Mouse (Mus musculus) cortical plate, adult 2 months (tissue): ENCODE measurements around the gene Zfp992. TPM values are rescaled to one million over a fixed set of nuclear protein-coding genes. Genes with fewer than 3 reads are reported as not detected.
"Not testable (repeated sequence)": the region's sequence is repeated elsewhere in the genome, so short reads cannot be mapped to it uniquely, and the experiment has no call there.

Source experiments
- H3K27ac ChIP-seq: fragments of 200-500 bp; 2 replicates; pipeline ENCODE4 v1.5.1; 2012; ENCODE audit warnings: low read length, control low read depth, inconsistent platforms; ENCODE audit not compliant: insufficient read depth
- H3K4me1 ChIP-seq: fragments of 200-500 bp; 2 replicates; pipeline ENCODE4 v1.6.1; 2011; ENCODE audit warnings: low read length; ENCODE audit not compliant: control insufficient read depth, insufficient read depth
- H3K4me3 ChIP-seq: fragments of 200-500 bp; 2 replicates; pipeline ENCODE4 v1.5.1; 2011; ENCODE audit warnings: mild to moderate bottlenecking, low read length, control low read depth; ENCODE audit not compliant: insufficient read depth
- CTCF ChIP-seq: fragments of 200-500 bp; IDR thresholded peaks from 2 replicates; pipeline ENCODE4 v1.5.1; 2011; ENCODE audit warnings: mild to moderate bottlenecking, control low read depth, low read length; ENCODE audit not compliant: insufficient read depth; ENCODE audit errors: extremely low read depth
- POLR2A ChIP-seq: fragments of 200-500 bp; IDR thresholded peaks from 2 replicates; pipeline ENCODE4 v1.6.1; 2011; ENCODE audit warnings: mild to moderate bottlenecking, low read length, control low read depth; ENCODE audit not compliant: insufficient read depth; ENCODE audit errors: extremely low read depth
- polyA plus RNA-seq: library from polyadenylated mRNA; depleted of rRNA; stranded (reverse); fragments of >200 nt; gene quantifications from 2 replicates; pipeline ENCODE4 v1.2.3, GENCODE M21; 2012

Zfp992 gene
- polyA plus RNA-seq, 1 experiment, result 0.52 TPM

GRCm38 (mm10) chr4:146455321-146455721, 6.5 kb downstream of the Zfp992 start:
- Histone ChIP-seq H3K4me3 (no peak overlapping the region), H3K27ac (no peak overlapping the region), H3K4me1 (no peaks in the 10 kb centered on the region)
- TF ChIP-seq CTCF (no peak), POLR2A (no peak)

- TF ChIP-seq CTCF (no peak), POLR2A (no peak)
- H3K4me1 ChIP-seq, result no peaks in the 10 kb centered on the region
- H3K4me3 ChIP-seq, result no peak overlapping the region
- H3K27ac ChIP-seq, result no peak overlapping the region
These were observed 7.4 kb downstream of the Zfp992 start for GRCm38 (mm10) chr4:146456061-146456726.

DNA sequence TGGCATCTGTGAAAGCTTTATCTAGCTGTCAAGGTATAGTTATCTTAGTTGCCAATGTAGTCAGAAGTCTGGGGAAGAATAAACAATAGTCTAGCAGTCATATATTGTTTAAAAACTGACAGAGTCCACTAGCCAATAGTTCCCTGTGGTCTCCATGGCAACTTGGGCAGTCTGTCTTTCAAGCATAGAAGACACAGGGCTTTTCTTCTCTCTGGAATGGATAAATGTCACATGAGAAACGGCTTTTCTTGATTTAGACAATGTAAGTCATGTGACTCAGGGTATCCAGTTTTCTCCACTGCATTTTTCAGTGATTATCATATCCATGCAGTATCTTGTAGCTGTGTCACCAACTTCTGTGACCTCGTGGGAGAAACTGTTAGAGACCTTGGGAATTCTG, 8.3 kb downstream of the Zfp992 start:
- Histone ChIP-seq H3K4me3 (no peak overlapping the region), H3K27ac (no peak overlapping the region), H3K4me1 (no peaks in the 10 kb centered on the region)
- TF ChIP-seq POLR2A (no peak), CTCF (no peak)

DNA sequence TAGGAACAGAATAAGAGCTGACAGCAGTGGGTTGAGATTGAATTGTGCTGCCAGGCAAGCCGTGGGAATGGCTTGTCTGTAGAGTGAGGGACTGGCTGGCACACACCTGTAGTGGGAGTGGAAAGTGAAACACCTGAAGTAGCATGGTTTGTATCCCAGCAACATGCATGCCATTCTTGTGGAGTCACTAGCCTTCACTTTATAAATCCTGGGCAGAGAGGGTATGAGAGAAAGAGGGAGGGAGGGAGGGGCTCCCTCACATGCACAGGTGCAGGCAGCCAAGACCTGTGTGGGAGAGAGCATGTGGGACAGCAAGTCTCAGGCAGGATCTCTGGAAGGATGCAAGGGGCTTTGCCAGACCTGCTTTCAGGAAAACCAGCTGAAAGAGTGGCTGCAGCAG, 8.9 kb downstream of the Zfp992 start:
- no peak overlapping the region for H3K4me3 ChIP-seq
- no peak overlapping the region for H3K27ac ChIP-seq
- no peak for TF ChIP-seq CTCF
- no peak for TF ChIP-seq POLR2A
- no peaks in the 10 kb centered on the region for H3K4me1 ChIP-seq

- not testable (repeated sequence) for H3K4me1 ChIP-seq, H3K4me3 ChIP-seq, H3K27ac ChIP-seq
These were observed 11.0 kb downstream of the Zfp992 start for GRCm38 (mm10) chr4:146459822-146460221.

DNA sequence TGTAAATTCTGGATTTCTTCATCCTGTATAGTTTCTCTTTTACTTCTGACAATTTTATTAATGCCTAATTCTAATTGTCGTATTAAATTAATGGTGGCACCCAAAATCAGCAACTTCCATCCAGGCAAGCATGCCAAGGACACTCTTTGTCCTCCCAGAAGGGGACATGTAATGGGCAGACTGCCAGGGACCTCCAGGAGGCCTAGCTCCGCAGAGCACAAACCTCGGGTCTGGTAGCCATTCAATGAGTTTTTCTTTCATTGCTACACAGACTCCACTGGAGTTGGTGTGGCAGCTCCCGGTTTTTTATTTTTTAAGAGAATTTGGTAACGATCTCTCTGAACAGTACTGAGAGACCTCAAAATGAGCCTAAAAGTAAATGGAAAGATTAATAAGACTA, 11.9 kb downstream of the Zfp992 start:
- not testable (repeated sequence) for H3K4me3 ChIP-seq, H3K4me1 ChIP-seq, H3K27ac ChIP-seq

DNA sequence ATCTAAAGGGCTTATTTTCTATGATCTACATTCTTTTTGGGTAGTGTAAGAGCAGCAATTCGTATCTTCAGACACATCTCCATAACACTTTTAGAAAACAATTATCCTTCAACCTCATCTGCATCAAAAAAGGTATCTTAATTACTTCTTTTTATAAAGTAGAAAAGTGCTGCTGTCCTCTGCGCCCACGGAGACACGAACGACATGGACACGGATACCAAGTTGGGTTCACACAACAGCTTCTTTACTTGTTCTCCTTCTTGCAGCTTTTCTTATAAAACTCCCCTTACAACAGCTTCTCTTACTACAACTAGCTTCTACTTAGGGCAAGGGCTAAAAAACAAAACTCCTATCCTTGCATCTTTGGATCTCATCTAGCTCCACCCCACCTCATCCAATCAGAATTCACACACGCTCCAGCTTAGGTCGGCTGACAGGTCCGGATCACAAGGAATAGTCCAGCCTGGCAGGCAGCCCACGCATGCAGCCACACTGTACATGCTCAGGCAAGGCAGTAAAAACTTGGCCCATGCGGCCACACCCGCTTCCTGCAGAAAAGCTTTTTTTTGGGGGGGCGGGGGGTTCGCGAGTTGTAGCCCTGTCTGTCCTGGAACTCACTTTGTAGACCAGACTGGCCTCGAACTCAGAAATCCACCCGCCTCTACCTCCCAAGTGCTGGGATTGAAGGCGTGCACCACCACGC, 15.0 kb downstream of the Zfp992 start:
- H3K4me3 ChIP-seq, H3K4me1 ChIP-seq, H3K27ac ChIP-seq: not testable (repeated sequence)

- H3K27ac ChIP-seq, H3K4me1 ChIP-seq, H3K4me3 ChIP-seq: not testable (repeated sequence)
These were observed 21.2 kb downstream of the Zfp992 start for GRCm38 (mm10) chr4:146469984-146470383.

- H3K4me1 ChIP-seq, H3K4me3 ChIP-seq, H3K27ac ChIP-seq: not testable (repeated sequence)
These were observed 25.4 kb downstream of the Zfp992 start for GRCm38 (mm10) chr4:146474181-146474580.

DNA sequence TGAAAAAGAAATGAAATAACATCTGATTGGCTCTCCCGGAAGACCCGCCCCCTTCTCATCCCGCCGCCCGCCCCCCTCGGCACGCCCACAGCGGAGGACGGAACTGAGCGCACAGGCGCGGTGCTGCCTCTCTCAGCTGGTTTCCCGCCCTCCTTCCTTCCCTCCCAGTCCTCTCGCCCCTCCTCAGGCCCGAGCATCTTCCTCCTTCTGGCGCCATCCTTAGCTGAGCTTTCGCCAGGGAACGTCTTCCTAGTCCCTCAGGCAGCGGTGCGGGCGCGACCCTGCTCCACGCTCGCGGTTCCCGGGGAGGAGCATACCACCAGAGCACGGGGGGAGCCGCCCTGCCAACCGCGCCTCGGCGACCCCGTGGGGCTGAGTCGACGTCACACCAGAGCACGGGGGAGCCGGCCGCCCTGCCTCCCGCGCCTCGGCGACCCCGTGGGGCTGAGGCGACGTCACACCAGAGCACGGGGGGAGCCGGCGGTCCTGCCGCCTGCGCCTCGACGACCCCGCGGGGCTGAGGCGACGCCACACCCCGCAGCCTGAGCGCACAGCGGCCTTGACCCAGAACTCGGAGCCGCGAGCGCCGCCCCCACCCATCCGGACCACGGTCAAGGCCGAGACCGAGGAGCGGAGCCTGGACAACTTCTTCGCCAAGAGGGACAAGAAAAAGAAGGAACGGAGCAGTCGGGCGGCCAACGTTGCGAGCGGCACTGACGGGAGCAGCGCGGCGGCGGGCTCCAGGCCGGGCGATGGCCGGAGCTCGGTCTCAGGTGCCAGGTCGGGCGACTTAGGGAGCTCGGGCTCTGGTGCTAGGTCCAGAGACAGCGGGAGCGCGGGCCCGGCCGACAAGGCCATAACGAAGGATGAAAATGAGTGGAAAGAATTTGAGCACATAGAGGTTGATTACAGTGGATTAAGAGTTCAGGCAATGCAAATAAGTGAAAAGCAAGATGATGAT, 26.2 kb downstream of the Zfp992 start:
- not testable (repeated sequence) for H3K4me3 ChIP-seq, H3K4me1 ChIP-seq, H3K27ac ChIP-seq

- H3K4me1 ChIP-seq, H3K4me3 ChIP-seq, H3K27ac ChIP-seq: not testable (repeated sequence)
These were observed 27.4 kb downstream of the Zfp992 start for GRCm38 (mm10) chr4:146476260-146476659.

- H3K4me1 ChIP-seq, H3K27ac ChIP-seq, H3K4me3 ChIP-seq: not testable (repeated sequence)
These were observed 28.1 kb downstream of the Zfp992 start for GRCm38 (mm10) chr4:146476959-146477358.

DNA sequence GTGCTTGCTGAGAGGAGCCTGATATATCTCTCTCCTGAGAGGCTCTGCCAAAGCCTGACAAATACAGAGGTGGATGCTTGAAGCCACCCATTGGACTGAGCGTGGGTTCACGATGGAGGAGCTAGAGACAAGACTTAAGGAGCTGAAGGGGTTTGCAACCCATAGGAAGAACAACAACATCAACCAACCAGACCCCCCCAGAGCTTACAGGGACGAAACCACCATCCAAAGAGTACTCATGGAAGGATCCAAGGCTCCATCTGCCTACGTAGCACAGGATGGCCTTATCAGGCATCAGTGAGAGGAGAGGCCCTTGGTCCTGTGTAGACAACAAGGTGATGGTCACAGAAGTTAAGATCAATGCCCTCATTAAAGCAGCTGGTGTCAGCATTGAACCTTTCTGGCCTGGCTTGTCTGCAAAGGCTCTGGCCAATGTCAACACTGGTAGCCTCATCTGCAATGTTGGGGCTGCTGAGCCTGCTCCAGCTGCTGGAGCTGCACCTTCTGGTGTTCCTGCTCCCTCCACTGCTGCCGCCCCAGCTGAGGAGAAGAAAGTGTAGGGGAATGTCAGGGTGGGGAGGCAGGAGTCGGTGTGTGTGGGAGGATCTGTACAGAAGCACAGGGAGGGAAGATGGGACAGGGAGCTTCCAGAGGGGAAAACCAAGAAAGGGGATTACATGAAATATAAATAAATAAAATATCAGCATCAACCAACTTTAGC, 31.7 kb downstream of the Zfp992 start:
- not testable (repeated sequence) for H3K27ac ChIP-seq, H3K4me3 ChIP-seq

DNA sequence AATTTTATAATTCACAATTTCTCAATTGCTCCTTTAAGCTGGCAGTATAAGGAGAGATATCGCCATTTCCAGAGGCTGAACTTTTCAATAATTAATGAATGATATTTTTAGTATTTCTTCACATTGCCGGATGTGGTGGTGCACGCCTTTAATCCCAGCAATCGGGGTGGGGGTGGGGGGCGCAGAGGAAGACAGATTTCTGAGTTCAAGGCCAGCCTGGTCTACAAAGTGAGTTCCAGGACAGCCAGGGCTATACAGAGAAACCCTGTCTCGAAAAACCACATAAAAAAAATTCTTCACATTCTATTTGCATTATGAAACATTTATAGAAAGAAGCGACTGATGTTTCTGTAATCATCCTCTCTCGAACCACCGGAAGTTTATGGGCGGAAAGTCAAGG, 33.7 kb downstream of the Zfp992 start:
- not testable (repeated sequence) for H3K4me3 ChIP-seq, H3K4me1 ChIP-seq, H3K27ac ChIP-seq

More for the DNA sequence above, 31.7 kb downstream of the Zfp992 start:
- not testable (repeated sequence) for H3K4me1 ChIP-seq
